Mouse (Mus musculus) heart, adult 2 months (tissue): Measurements from ENCODE around the gene Ahcy.

Experiments used
- CTCF ChIP-seq: fragments of 200-600 bp; IDR thresholded peaks from 2 replicates; pipeline ENCODE4 v1.8.1; 2022; ENCODE audit warnings: antibody characterized with exemption, mild to moderate bottlenecking, moderate library complexity
- EP300 ChIP-seq: fragments of 200-500 bp; IDR thresholded peaks from 2 replicates; pipeline ENCODE4 v1.6.1; 2011; ENCODE audit warnings: low read depth, low read length, control low read depth; ENCODE audit not compliant: insufficient read depth
- POLR2A ChIP-seq: fragments of 200-500 bp; IDR thresholded peaks from 2 replicates; pipeline ENCODE4 v1.6.1; 2011; ENCODE audit warnings: mild to moderate bottlenecking, low read depth, low read length, control low read depth; ENCODE audit not compliant: insufficient read depth

GRCm38 (mm10) chr2:155099421-155099820 is 25.1 kb upstream of the Ahcy start:
- no peak for TF ChIP-seq POLR2A
- TF ChIP-seq CTCF = no peak
- TF ChIP-seq EP300 = no peak
